Mouse (Mus musculus) cerebellum, postnatal 4 days (tissue): ENCODE results near the gene Atf4.

Experiments
- DNase-seq, 2 experiments: peaks; one replicate each; pipeline ENCODE4 v3.0.0; 2022; ENCODE audit warnings: low spot score in 2 of 2, mixed read lengths in 1 of 2

Gene Atf4

DNA sequence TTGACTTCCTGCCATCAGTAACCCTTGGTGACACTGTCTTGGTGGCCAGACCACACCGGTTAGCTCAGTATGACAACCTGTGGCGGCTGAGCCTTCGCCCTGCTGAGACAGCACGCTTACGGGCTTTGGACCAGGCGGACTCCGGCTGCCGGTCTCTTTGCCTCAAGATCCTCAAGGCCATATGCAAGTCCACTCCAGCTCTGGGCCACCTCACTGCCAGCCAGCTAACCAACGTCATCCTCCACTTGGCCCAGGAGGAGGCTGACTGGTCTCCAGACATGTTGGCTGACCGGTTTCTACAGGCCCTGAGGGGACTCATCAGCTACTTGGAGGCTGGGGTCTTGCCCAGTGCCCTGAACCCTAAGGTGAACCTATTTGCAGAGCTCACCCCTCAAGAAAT, 5.3 kb upstream of the Atf4 start:
- no peak for DNase-seq

DNA sequence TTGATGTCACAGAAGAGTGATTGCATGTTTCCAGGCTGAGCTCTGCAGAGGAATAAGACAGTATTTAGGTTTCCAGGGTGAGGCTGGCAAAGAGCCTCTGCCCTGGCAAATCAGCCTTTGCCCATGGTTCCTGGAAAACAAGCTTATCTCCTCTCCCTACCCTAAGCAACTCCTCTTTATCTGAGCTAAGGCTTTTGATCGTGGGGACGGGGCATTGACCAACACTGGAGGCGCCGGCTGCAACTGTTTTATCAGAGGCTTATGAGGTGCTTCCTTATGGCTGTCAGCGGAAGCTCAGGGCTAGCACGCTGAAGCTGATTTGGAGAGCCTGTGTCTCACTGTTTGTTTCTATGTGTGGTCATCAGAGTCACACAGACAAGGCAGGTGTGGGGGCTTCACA, 4.4 kb upstream of the Atf4 start:
- no peak for DNase-seq

DNA sequence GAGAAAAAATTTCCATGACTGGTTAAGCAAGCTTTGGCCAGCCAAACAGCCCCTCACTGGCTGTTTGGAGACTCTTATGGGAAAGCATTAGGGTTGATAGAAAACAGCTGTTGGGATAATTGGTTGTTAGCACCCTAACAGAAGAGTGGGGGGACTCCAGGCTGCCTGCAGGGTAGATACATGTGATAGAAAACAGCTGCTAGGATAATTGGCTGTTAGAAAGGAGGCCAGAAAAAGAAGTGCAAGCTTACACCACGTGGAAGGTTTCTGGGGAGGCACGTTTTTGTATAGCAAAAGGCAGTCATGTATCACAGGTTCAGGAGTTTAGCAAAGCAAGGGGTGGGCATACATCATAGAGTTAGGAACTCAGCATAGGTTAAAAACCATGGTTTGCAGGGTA, 1.5 kb upstream of the Atf4 start:
- no peak for DNase-seq

DNA sequence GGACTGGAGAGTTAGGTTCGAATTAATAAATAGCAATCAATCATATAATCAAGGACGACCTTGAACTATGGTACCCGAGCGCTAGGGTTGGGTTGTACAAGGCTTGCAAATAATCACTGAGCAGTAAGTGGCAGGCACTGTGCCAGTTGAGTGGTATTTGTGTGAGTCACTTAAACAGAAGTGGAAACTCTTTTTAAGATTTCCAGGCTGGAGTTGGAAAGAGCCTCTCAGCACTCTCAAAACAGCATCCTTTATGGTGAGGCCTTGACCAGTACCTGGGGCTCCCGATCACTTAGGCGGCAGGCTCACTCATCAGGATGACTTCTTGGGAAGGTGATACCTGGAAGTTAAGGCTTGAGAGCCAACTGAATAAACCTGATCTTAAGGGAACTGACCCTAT, 777 bp upstream of the Atf4 start:
- no peak for DNase-seq

DNA sequence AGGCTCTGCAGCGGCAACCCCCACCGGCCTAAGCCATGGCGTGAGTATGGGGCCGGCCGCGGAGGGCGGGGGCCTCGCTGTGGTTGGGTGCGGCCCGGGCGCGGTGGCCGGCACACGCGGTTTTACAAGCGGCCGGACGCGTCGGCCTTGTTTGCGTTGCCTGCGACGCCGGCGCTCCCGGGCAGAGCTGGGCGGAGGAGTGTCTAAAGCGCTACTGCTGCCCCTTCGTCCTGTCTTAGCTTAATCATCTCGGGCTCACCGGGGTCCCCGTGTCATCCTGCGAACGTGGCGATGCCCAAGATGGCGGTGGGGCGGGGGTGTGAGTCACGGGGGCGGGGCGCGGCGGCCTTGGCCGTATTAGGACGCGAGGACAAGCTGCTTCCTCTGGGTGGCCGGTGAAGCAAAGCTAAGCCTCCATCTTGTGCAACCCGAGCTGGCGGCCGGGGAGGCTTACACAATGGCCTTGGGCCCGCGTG, 700 bp downstream of the Atf4 start:
- peak; percentile 63 to 82 for DNase-seq

DNA sequence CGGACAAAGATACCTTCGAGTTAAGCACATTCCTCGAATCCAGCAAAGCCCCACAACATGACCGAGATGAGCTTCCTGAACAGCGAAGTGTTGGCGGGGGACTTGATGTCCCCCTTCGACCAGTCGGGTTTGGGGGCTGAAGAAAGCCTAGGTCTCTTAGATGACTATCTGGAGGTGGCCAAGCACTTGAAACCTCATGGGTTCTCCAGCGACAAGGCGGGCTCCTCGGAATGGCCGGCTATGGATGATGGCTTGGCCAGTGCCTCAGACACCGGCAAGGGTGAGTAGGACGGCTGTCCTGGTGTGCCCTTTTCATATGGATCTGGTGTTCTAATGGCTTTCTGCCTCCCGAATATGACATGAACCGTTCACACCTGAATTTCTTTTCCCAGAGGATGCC, 1.3 kb downstream of the Atf4 start:
- peak in 1 of 2 experiments; percentile 25 for DNase-seq

DNA sequence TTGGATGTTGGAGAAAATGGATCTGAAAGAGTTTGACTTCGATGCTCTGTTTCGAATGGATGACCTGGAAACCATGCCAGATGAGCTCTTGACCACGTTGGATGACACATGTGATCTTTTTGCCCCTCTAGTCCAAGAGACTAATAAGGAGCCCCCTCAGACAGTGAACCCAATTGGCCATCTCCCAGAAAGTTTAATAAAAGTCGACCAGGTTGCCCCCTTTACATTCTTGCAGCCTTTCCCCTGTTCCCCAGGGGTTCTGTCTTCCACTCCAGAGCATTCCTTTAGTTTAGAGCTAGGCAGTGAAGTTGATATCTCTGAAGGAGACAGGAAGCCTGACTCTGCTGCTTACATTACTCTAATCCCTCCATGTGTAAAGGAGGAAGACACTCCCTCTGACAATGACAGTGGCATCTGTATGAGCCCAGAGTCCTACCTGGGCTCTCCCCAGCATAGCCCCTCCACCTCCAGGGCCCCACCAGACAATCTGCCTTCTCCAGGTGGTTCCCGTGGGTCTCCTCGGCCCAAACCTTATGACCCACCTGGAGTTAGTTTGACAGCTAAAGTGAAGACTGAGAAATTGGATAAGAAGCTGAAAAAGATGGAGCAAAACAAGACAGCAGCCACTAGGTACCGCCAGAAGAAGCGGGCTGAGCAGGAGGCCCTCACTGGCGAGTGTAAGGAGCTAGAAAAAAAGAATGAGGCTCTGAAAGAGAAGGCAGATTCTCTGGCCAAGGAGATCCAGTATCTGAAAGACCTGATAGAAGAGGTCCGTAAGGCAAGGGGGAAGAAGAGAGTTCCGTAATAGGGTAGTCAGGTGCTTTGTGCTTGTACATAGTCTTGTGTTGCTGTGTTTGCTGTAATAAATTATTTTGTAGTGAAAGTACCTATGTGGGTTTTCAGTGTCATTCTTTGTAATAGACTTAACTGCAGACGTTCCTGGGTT, 1.9 kb downstream of the Atf4 start:
- no peak for DNase-seq

DNA sequence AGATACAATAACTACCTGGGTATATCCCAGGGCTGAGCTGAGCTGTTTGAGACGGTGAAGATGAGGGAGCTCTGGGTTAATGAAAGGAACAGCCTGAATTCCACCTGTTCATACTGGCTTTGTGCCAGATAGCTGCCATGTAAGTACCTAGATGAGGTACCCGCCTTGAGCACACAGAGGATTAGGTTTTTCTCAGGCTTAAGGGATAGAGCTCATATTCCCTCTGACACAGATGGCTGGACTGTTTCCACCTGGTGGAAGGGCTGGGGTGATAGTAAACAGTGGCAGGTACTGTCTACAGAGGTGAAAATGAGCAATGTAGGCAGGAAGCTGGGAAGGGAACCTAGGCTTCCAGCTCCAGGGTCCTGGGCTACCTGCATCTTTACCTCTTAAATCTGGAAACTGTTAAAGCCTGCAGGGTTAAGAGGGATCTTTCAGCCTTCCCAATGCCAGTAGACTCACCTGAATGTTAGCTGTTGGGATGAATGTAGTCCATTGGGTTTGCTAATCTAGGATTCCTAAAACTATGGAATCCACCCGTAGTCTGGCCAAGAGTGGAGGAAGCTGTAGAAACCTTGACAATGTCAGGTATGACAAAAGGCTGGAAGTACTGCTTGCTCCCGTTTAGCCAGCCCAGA, 2.7 kb downstream of the Atf4 start:
- peak in 1 of 2 experiments; percentile 22 for DNase-seq

DNA sequence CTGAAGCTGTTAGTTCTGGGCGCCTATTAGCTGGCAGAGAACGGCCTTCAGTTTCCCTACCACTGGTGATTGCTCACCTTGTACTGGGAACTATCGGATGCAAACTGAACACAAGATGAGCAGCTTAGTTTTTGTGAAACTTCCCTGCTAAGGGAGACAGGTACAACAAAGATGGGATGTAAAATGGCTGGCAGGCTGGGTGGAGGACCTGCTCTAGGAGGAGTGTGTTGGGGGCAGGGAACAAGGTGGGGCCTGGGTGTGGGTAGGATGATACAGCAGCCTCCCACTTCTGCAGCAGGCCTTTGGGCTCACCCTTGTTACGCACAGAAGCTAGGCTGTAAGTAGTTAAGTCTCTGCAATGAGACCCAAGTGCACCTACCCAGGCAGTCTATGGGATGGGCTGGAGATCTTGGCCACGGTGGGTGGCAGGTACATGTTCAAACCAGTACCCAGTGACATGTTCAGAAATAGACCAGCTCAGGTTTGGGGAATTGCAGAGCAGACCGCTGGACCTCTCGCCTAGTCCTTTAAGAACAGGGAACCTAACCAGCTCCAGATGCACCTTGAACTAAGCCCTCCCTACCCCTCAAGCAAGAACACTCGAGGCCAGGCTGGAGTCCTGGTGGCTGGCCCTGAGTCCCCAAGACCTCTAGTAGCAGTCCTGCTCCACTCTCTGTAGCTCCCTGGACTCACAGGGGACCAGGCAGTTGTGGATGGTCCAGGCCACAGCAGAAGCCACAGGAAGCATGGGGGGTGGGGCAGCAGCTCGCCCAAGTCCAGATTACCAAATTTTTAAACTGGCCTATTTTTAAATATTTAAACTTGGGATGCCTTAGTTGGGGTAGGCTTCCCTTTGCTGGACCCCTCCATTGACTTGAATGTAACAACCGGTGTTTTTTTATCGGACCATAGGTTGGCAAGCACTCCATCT, 3.5 kb downstream of the Atf4 start:
- no peak for DNase-seq

DNA sequence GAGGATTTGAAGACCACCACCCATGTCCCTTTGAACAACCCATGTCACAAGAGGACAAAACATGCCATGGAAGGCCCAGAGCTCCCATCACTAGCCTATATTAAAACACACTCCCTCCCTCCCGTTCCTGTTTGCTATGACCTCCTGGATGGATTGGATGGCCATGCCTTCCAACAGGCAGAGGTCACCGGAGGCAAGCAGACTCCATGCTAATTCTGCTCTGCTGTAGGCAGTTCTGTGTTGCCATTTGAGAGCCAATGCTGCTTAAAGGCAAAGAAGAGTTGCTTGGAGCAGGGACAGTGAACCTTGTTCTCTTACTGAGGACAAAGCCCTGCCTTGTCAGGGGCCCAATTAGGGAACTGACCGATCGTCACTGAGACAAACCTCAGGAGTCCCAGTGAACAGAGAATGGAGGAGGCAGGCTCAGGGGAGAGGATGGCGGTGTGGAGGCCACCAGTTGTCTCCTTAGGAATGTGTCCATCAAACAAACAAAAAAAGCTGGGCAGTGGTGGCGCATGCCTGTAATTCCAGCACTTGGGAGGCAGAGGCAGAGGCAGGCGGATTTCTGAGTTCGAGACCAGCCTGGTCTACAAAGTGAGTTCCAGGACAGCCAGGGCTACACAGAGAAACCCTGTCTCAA, 4.5 kb downstream of the Atf4 start:
- DNase-seq: no peak

DNA sequence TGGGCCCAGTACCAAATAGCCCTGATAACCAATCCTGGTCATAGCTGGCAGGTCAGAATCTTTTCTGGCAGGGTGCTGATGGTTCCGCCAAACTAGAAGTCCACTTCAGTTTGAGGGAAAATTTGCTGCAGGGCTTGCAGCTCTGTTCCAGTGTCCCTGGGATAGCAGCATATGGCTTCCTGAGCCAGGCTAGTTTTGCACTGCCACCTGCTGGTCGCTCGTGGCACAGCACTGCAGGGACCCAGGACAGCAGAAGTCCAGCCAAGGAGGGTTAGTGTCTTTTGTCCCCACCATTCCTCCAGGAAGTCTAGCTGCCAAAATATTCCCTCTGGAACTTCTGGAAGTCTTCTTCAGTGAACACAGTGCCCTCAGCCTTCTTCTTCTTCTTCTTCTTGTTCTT, 5.7 kb downstream of the Atf4 start:
- DNase-seq: peak; percentile 77 to 90

DNA sequence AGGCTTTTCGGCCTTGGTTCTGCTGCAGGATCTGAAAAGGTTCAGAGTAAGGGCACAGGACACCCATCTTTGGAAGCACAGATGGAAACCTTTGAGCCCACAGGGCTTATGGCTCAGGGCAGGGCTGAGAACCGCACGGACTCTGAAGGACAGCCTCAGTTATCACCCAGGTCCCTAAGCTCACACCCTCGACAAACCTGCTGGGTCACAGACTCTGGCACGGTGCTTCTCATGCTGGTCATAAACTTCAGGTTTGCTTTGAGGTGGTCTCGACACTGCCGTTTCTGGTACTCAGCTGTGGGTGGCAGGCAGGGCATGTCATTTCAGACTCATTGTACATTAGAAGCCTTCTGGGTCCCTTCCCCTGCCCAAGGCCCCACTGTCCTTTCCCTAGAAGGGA, 6.1 kb downstream of the Atf4 start:
- no peak for DNase-seq

DNA sequence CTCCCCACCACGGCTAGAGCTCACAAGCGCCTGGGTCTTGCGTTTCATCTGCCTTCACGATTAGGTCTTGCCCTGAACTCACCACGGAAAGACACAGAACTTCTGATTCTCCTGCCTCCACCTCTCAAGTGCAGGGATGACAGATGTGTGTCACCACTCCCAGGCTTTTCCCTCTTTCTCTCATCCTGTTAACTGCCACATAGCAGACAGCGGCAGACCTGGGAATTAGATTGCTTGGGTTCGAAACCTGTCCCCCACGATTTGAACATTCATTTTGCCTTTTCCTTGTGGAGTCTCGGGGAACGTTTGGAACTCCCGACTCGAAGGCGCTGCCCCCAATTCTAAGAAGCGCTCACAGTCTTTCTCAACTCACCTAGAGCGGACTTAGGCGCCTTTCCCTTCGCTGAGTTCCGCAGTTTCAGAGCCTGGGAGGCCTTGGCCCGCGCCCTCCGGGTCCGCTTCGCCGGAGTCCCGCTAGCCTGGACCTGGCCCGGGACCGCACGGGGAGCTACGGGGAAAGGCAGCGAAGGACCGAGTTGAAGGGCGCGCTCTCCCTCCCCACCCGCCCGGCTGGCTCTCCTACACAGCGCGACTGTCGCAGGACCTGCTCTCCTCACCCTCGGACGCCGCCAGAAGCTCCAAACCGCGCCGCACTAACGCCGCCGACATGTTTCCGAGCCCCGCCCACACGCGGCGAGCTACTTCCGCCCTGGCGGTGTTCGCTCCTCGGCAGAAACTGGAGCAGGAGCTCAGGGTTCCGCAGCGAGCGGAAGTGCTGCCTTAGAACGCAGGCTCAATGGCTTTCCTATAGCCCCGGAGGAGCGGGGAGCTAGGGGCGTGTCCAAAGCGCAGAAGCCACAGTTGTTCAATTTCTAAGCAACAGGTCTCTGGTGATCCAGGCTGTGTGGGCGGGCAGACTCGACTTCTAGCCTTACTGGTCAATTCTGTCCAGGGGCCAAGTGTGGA, 8.9 kb downstream of the Atf4 start, which contains the start of gene Rps19bp1:
Gene Rps19bp1, minus strand, starts transcription at position 706 of the 966 bp plus-strand sequence.
- peak; percentile 82 to 86 for DNase-seq

DNA sequence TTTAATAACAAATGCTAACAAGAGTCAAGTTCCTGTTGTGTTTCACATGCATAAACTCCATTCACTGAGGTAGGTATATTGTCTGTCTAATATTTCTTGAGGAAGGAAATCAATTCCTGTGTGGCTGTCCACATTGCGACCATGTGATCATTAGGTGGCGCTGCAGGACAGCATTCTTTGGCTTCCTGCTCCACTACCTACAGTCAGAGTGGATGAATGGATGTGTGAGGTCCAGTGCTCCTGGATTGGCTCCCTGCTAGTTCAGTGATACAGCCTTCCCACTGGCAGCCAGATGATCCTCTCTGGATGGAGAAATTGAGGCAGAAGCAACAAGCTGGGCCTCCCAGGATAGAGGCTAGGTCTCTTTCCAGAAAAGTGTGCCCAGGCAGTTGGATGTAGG, 11.3 kb downstream of the Atf4 start:
- DNase-seq: peak in 1 of 2 experiments; percentile 83

DNA sequence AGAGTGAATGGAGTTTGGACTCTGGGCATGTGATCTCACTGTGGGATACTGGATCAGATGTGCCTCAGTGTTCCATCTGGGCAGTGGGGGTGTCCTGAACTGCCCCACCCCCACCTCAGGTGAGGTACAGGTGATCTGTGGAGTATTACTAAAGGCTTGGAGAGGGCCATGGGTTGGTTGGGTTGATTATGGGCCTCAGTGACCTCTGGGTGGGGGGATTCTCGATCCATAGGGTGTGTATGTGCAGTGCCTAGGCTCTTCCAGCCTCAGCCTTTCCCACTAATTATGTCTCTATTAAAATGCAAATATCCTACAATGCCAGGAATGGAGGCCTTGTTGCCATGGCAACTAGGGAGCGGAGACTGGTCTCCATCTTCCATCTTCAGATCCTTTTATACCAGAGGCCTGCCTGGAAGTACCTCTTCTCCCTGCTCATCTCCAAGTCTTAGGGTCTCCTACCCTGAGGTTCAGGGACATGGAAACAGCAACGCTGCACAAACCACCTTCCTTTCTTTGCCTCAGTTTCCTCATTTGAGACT, 16.9 kb downstream of the Atf4 start:
- no peak for DNase-seq

DNA sequence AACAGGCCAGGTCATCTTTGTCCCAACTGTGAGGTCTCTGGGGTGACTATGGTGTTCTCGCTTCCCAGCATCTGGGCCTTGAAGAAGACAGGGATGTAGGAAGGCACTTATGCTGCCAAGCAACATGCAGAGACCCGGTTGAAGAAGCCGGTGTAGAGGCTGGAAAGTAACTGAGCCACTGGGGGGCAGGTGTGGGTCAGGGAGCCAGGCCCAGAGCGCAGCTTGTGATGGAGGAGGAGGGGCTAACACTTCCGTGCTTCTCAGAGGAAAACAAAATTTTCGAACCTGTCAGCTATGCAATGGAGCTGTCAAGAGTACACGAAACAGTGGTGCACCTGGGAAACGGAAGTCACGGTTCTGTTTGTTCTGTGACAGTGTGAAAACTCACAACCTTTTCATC, 22.1 kb downstream of the Atf4 start:
- no peak for DNase-seq

DNA sequence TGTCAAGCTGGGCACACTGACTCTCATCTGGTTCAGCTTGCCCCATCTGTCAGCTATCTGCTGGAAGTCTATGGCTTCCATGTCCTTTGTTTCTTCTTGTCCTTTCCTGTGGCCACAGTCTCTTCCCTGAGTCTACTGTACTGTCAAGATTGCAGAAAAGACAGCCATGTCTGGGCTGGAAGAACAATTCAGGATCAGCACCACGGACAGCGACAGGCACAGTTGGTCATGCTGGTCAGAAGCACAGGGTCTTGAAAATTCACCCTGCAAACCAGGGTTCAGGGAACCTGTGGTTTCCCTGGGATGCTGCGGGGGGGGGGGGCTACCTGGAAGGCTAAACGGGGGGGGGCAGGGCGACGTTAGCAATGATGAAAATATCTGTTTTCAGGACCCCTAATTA, 22.6 kb downstream of the Atf4 start:
- DNase-seq: peak in 1 of 2 experiments; percentile 36

DNA sequence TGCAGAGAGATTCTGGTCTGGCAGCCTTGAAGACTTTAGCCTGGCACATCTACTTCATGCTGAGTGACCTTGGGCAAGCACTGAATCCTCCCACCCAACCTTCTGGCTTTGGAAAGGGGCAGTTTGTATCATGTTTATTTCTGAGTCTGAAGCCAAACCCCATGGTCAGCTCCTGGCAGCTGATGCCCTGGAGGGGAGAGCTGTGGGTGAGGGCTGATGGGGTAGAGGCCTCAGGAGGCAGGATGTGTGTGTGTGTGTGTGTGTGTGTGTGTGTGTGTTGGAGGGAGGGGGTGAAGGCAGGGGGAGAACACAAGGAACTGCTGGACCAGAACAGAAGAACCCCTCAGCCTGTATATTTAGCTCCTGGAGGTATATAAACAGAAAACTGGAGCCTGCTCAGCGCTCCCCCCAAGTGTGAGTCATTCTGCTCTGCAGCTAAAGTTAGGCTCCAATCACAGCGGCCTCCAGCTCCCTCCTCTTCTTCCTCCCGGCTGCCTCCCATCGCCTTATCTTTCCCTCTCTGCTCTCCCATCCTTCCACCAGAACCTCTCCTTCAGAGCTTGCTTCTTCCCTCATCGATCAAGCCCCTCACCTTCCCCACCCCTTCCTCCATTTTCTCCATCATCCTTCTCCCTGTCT, 23.3 kb downstream of the Atf4 start:
- DNase-seq: no peak

DNA sequence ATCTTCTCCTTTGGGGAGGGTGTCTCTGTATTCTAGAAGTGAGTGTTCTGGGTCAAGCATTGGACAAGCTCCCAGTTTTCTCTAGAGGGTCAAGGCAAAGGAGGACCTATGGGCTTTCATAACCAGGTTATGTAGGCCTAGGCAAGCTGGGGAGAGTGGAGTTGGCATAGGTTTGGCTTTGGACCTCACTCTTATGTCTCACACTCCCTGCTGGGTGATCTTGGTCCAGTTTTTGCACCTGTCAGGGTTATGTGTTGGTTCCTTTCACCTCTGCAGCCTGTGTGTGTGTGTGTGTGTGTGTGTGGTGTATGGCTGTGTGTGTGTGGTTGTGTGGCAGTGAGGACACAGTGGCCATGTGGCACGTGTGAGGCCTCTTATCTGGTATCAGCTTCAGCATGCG, 24.1 kb downstream of the Atf4 start:
- no peak for DNase-seq
